Mouse (Mus musculus) embryo, embryonic 9.5 days (tissue): ENCODE measurements around the gene Efcab5.

ENCODE experiments used
- DNase-seq: peaks from one replicate; pipeline ENCODE4 v3.0.0-alpha.2; 2017; ENCODE audit errors: extremely low spot score

Gene Efcab5

GRCm38 (mm10) chr11:77188868-77189267, at the start of gene Efcab5:
TSS of gene Efcab5 (minus strand) at chr11:77188968.
- DNase-seq = no peak

- no peak for DNase-seq
Observed at GRCm38 (mm10) chr11:77235267-77235666, 46.5 kb upstream of the Efcab5 start.

DNA sequence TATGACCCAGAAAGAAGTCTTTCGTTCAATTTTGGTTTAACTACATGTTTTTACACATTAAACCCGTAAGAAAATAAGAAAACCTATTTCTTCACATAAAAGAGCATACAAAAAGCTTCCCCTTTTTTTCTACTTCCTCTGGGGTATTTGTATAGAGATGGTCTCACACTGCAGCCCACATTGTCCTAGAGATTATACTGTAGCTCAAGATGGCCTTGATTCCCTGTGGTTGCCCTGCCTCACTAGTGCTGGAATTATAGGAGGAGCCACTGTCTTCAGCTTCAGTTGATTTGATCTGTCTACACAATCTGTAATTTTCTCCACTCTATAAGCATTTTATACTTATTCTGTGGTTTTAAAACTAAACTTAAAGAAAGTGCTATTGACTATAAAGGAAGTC, 42.7 kb upstream of the Efcab5 start:
- DNase-seq = no peak

GRCm38 (mm10) chr11:77230765-77231164, 42.0 kb upstream of the Efcab5 start:
- DNase-seq = no peak

DNA sequence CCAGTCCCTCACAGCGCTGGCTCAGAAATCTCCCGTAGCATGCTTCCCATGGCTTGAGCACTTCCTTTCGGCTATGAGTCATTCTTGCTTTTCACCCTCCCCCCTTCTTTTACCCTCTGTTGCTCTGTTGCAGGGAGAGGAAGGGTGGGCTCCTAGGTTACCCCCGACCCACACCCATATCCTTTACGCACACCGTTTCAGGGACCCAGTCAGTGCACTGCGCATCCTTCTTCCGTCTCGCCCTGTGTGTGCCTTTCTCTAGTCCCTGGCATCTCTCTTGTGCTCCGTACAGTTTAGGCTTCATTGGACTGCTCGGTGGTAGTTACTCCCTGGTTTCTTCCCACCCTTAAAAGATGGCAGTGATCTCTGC, 28.0 kb upstream of the Efcab5 start:
- no peak for DNase-seq

DNA sequence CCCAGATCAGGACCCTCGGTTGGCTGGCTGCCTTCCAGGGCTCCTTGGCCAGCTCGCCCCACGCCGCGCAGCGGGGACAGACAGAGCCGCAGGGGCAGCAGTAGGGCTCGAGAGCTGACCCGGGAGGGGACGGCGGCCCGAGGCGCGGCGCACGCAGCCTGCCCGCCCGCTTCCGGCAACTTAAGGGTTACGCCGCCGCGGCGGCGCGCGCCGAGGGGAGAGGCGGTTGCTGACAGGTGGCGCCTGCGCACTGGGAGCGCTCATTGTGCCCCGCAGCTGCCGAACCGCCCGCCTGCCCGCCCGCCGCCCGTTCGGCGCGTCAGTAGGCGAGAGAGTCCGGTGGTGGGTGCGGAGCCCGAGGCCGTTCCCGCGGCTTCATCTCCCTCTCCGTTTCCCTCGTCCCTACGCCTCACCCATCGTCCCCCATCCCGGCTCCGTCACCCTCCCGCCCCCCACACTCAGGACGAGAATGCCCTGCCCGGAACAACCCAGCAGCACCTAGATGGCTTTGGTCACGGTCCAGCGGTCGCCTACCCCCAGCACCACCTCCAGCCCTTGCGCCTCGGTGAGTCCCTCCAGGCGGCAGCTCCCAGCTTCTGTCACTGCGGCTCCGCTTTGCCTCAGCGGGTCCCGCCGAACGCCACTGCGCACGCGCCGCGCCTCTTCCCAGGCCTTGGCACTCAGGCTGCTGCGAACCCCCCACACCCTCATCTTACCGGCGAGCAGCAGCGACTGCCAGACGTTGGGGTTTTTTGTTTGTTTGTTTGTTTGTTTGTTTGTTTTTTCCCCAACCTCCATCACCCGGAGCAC, 27.4 kb upstream of the Efcab5 start, which contains the start of gene Ssh2:
Ssh2 (plus strand) TSS at position 337 of the 810 bp plus-strand sequence.
- peak; percentile 89 for DNase-seq

- DNase-seq = no peak
Observed at GRCm38 (mm10) chr11:77215483-77215882, 26.7 kb upstream of the Efcab5 start.

DNA sequence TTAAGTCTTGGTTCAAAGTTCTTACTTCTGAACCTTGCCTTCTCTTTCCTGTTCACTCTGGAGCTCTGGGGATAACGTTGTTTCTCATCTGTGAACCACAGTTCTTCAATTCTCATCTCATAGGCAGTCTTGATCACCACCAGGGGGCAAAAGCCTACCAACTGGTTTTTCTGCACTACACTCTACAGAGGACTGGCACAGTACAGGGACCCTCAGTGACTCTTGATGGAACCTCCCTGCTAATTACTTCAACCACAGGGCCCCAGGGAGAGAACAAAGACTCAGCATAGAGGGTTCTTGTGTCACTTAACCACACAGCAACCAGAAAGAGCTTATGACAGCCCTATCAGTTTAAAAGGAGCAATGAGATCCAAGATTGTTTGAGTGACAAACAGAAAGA, 26.0 kb upstream of the Efcab5 start:
- DNase-seq = peak; percentile 63

GRCm38 (mm10) chr11:77214142-77214692, 25.4 kb upstream of the Efcab5 start:
- no peak for DNase-seq

- no peak for DNase-seq
Observed at GRCm38 (mm10) chr11:77200703-77201102, 11.9 kb upstream of the Efcab5 start.

GRCm38 (mm10) chr11:77199636-77200035, 10.9 kb upstream of the Efcab5 start:
- DNase-seq = no peak

DNA sequence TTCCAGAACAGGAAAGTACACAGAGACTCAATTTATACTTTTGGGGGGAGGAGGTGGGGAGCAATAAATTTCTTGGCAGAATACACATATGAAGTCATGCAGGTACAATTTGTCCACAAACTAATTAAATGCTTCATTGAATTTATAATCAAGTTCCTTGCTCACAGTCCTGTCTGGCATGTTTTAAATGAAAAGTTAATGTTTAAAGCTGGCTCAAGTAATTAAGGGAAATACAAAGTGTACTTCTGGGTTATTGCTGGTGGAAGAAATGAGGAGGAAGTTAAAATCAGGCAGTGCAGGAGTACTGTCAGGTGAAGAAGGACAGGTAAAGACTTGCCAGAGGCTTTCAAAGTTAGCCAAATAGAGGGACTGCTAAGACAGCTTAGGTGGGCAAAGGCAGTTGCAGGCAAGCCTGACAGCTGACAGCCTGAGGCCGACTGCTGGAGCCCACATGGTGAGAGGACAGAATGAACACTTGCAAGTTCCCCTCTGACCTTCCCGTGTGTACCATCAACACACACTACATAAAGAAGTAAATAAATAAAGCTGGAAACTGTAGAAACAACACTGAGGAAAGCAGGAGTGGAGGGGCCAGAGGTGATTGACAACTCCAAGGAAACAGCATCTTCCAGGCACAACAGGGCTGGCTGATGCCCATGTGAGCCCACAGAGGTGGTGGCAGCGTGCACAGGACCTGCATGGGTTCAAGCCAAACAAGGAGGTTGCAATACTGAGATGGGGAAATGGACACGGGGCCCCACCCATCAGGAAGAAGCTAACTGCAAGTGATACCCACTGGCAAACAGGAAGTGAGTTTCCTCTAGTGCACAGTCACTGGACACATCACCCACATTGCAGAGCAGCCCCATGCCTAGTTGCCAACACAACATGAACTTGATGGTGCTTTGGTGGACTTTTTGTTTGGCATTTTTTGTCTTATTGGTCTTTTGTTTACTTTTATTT, 7.7 kb upstream of the Efcab5 start:
- DNase-seq = no peak

GRCm38 (mm10) chr11:77195360-77196109, 6.8 kb upstream of the Efcab5 start:
- DNase-seq = no peak

DNA sequence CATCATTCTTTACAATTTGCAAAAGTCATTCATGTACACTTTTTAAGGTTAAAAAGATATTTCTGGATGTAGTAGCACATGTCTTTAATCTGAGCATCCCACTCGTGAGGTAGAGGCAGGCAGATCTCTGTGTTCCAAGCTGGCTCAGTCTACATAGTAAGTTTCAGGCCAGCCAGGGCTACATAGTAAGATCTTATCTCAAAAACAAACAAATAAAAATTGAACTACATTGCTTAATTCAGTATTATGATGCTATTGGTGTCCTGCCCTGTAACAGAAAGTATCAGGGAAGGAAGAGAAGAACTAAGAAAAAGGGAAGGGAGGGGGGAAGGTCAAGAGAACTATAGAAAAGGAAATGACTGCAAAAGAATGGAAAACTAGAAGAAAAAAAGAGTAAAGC, 6.0 kb upstream of the Efcab5 start:
- DNase-seq = no peak

DNA sequence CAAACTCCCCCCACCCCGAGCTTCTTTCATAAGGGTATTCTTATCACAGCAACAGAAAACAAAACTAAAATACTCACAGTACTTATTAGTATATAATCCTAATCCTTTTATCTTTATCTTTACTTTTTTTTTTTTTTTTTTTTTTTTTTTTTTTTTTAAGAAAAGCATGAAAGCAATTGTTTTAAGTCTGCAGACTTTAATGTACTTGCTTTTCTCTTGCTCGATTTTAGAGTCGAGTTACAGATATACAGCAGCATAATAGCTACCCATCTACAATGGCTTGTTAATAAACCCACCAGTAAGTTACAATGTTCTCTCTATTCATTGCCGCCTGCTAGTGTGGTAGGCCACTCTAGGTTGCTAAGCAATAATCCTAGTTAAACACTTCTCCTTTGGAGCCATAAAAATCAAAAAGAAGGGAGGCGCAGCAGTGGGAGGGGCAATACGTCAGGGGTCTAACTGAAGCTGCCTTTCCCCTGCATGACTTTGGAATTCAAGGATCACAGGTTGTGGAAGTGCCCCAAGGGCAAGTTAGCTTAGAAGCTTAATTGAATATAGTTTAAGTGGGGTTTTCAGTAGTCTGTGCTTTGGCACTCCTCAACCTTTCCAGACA, 5.3 kb upstream of the Efcab5 start:
- peak; percentile 47 for DNase-seq

GRCm38 (mm10) chr11:77193410-77193809, 4.6 kb upstream of the Efcab5 start:
- no peak for DNase-seq

GRCm38 (mm10) chr11:77184926-77185325, 3.8 kb downstream of the Efcab5 start:
- DNase-seq = no peak

DNA sequence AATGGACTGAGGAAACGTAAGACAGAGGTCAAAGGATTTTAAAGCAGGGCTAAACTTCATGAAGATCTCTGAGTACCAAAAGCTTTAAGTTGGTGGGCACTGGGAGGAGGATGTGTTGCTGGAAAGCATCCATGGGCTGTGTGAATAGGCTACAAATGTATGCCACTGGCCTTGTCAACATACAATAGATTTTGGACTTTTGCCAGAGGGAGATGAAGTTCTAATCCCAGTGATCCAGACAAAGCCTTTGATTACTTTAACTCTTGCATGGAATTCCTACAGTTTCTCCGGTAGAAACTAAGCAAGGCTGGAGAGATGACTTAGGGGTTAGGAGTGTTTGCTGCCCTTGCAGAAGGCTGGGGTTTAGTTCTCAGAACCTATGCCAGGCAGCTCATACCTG, 6.2 kb downstream of the Efcab5 start:
- no peak for DNase-seq

DNA sequence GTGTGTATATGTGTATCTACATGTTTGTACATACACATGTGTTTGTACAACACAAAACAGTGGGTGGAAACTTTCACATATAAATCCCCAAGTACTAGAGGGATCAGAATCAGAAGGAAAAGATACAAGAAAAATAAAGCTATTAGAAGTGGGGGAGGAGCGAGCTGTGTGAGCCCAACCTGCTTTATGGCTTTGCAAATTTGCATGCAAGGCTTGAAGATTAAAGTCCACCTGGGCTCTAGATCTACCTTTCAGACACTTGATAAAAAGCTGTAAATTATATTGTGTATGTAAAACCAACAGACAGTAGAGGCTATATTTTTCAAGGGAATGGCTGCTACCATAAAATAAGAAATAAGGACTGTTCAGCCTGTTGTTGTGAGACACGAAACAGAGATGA, 6.7 kb downstream of the Efcab5 start:
- no peak for DNase-seq

DNA sequence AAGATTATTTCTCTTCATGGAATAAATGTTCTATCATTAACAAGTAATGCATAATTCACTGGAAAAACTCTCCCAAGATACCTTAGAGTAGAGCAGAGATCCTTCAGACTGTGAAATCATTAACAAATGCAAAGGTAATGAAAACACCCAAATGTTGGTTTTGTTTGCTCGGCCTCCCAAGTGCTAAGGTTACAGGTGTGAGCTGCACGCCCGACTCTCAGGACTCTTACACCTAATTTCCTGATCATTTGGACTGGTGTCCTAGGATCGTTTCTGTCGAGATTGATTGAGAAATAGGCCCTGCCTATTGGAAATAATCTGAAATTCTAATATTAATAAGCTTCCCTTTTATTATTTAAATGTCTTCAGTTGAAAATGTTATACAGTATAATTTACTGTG, 7.2 kb downstream of the Efcab5 start:
- DNase-seq = no peak

DNA sequence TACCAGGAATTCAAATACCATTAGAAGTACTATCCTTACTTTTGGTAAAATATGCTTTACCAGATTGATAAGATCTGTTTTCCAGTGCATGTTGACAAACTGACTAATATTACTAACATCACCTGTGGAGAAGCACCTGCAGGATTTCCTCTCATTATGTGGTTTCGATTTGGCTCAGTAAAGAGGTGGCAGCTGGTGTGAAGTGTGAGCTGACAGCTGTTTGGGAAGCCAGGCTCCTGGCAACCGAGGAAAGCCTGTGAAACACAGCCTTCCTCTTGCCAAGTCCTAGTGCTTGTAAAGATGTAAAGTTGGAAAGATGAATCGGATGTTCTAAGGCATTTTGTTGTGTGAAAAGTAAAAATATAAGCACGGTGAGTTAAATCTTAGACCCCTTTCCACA, 7.9 kb downstream of the Efcab5 start:
- no peak for DNase-seq
